In the genomic region with DNA sequence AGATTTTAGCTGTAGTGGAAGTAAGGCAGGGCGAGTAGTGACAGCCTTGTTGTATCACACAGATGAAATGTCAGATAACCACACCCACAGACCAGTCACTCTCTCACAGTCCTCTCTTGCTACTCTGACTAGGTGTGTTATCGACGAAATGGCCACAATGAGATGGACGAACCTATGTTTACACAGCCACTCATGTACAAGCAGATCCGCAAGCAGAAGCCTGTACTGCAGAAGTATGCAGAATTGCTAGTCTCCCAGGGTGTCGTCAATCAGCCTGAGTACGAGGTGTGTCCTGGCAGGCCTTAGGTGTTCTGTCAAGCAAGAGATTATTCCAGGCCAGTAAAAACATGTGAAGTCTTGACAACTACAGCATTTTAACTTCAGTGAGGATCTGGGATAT, we compare ENCODE assay signal across 25 mouse cellular contexts. TPM values are rescaled to one million over a fixed set of nuclear protein-coding genes. Genes with fewer than 3 reads are reported as not detected.
A peak's percentile ranks its signal among the peaks of the same experiment; 100 is the strongest.
DNase-seq lines count a peak whose midpoint lies in the region; ATAC-seq and TF ChIP-seq lines count a peak whose summit lies in the region.
"Had no signal": no experiment of that assay in that cellular context is flagged by ENCODE, and none has a peak within 500 bp of the region (broad histone marks: within the 10 kb centered on the region; RNA-seq: fewer than 3 reads in every experiment).

No protein-coding gene starts in this region.

- H3K4me2 ChIP-seq in stomach, embryonic 16.5 days (ENCODE audit: low read depth, low read length), result no peak overlapping the region
- H3K4me2 ChIP-seq in stomach, postnatal 0 days (replicated peaks; ENCODE audit: low read depth), result no peak overlapping the region
- H3K4me2 ChIP-seq: embryonic facial prominence, embryonic 15.5 days; heart, embryonic 13.5 days; hindbrain, embryonic 13.5 days had no signal

- H3K4me3 ChIP-seq in heart, embryonic 10.5 days, result no peak overlapping the region
- H3K4me3 ChIP-seq in stomach, embryonic 16.5 days (replicated peaks; ENCODE audit: low read length), result no peak overlapping the region
- no peak overlapping the region for H3K4me3 ChIP-seq in stomach, postnatal 0 days (ENCODE audit: low read depth, low read length)
- H3K4me3 ChIP-seq: embryonic facial prominence, embryonic 15.5 days; gastrocnemius, adult 2 months; heart, embryonic 13.5 days; hindbrain, embryonic 10.5 days; hindbrain, embryonic 13.5 days had no signal

- H3K4me1 ChIP-seq in heart, embryonic 10.5 days, result no peaks in the 10 kb centered on the region
- no peaks in the 10 kb centered on the region for H3K4me1 ChIP-seq in stomach, embryonic 16.5 days (ENCODE audit: control insufficient read depth, insufficient read depth, low read length)
- no peaks in the 10 kb centered on the region for H3K4me1 ChIP-seq in stomach, postnatal 0 days (replicated peaks; ENCODE audit: control insufficient read depth, insufficient read depth)
- H3K4me1 ChIP-seq: embryonic facial prominence, embryonic 15.5 days; heart, embryonic 13.5 days; hindbrain, embryonic 10.5 days; hindbrain, embryonic 13.5 days had no signal

- peak; percentile 58; the same call in 1 of the 2 replicates for ATAC-seq in stomach, embryonic 16.5 days (ENCODE audit: insufficient read depth, low FRiP score)
- peak; percentile 63; the same call in 1 of the 2 replicates for ATAC-seq in stomach, postnatal 0 days (ENCODE audit: low FRiP score, low TSS enrichment)
- ATAC-seq: CD4-positive, CD25-positive, alpha-beta regulatory T cell, adult 4 months; forebrain, embryonic 14.5 days; forebrain, postnatal 0 days; hindbrain, embryonic 16.5 days had no signal

- no peak overlapping the region for H3K9ac ChIP-seq in stomach, embryonic 16.5 days (ENCODE audit: low read length)
- no peak overlapping the region for H3K9ac ChIP-seq in stomach, postnatal 0 days (ENCODE audit: low read length)
- H3K9ac ChIP-seq: embryonic facial prominence, embryonic 15.5 days; forebrain, postnatal 0 days; heart, embryonic 13.5 days; hindbrain, embryonic 13.5 days had no signal

- H3K36me3 ChIP-seq in heart, embryonic 10.5 days, result peaks cover 96% of the 10 kb centered on the region
- H3K36me3 ChIP-seq in stomach, embryonic 16.5 days (ENCODE audit: control insufficient read depth, insufficient read depth, low read length), result peaks cover 49% of the 10 kb centered on the region
- H3K36me3 ChIP-seq in stomach, postnatal 0 days (ENCODE audit: control insufficient read depth, insufficient read depth, low read length), result peaks cover 61% of the 10 kb centered on the region

- H3K27ac ChIP-seq in heart, embryonic 10.5 days, result no peak overlapping the region
- no peak overlapping the region; the same call in 1 of the 2 replicates for H3K27ac ChIP-seq in stomach, embryonic 16.5 days (ENCODE audit: low read length)
- H3K27ac ChIP-seq in stomach, postnatal 0 days (replicated peaks), result peak overlapping the region; percentile 73
- H3K27ac ChIP-seq: embryonic facial prominence, embryonic 15.5 days; gastrocnemius, adult 2 months; heart, embryonic 13.5 days; hindbrain, embryonic 10.5 days; hindbrain, embryonic 13.5 days had no signal

- H3K9me3 ChIP-seq in heart, embryonic 10.5 days, result no peaks in the 10 kb centered on the region
- no peaks in the 10 kb centered on the region for H3K9me3 ChIP-seq in stomach, embryonic 16.5 days (replicated peaks; ENCODE audit: control insufficient read depth, low read length)
- no peaks in the 10 kb centered on the region for H3K9me3 ChIP-seq in stomach, postnatal 0 days (ENCODE audit: control insufficient read depth, low read length)
- H3K9me3 ChIP-seq: embryonic facial prominence, embryonic 15.5 days; heart, embryonic 13.5 days; hindbrain, embryonic 10.5 days; hindbrain, embryonic 13.5 days had no signal

- no peak for TF ChIP-seq EP300 in stomach, postnatal 0 days (optimal IDR thresholded peaks at IDR 0.05)

- TF ChIP-seq CTCF in stomach, postnatal 0 days (IDR thresholded peaks at IDR 0.05; ENCODE audit: low read depth), result no peak

- no peaks in the 10 kb centered on the region for H3K27me3 ChIP-seq in heart, embryonic 10.5 days (ENCODE audit: insufficient read depth, poor library complexity, severe bottlenecking)
- H3K27me3 ChIP-seq in stomach, embryonic 16.5 days (ENCODE audit: control insufficient read depth, insufficient read depth, low read length), result no peaks in the 10 kb centered on the region
- no peaks in the 10 kb centered on the region for H3K27me3 ChIP-seq in stomach, postnatal 0 days (ENCODE audit: control insufficient read depth, insufficient read depth, low read length)
- H3K27me3 ChIP-seq: embryonic facial prominence, embryonic 15.5 days; heart, embryonic 13.5 days; hindbrain, embryonic 13.5 days had no signal

- intact Hi-C loops in heart, postnatal 36 days (cut with DNase I), result no loop called here

- DNase-seq in heart, embryonic 10.5 days (ENCODE audit: low spot score), result peak; percentile 31
- no peak for DNase-seq in heart, postnatal 36 days
- DNase-seq in urinary bladder, adult 18-20 months (ENCODE audit: low spot score in 2 of 2), result peak; percentile 26 to 60
- DNase-seq in urinary bladder, postnatal 4 days (ENCODE audit: low spot score in 2 of 2), result no peak
- DNase-seq in stomach, postnatal 0 days (ENCODE audit: low spot score), result peak; percentile 11
- DNase-seq: adrenal gland, adult 2 months; adrenal gland, postnatal 14 days; cerebellum, adult 11 months; cerebellum, adult 8-10 months; cerebellum, postnatal 10 days; cerebellum, postnatal 36 days; embryo, embryonic 11 days; forebrain, postnatal 0 days; gastrocnemius, adult 2 months; gastrocnemius, postnatal 14 days; heart, adult 18-20 months; heart, postnatal 14 days had no signal

- WGBS in heart, embryonic 10.5 days, result 92% methylated on average over 7 of the region's 7 CpGs
- 72% methylated on average over 7 of the region's 7 CpGs for WGBS in stomach, embryonic 16.5 days
- WGBS in stomach, postnatal 0 days, result 60% methylated on average over 7 of the region's 7 CpGs

RNA-seq across cellular contexts. Expression of gene Zmiz2, which starts 41.9 kb away (rescaled TPM):
- polyA plus RNA-seq in heart, embryonic 10.5 days (2016; fragmentation: Nextera tagmentation; extraction: Ambion mirVana), result 8.1 and 10.2 TPM in 2 replicates
- 10 to 100 TPM; 35.0 to 39.5 TPM for total RNA-seq in heart, postnatal 36 days (2021)
- polyA plus RNA-seq in stomach, embryonic 16.5 days (2015; fragmentation: Nextera tagmentation; extraction: Ambion mirVana), result 9.8 and 10.2 TPM in 2 replicates
- 7.1 and 8.7 TPM in 2 replicates for polyA plus RNA-seq in stomach, postnatal 0 days (2015; fragmentation: Nextera tagmentation; extraction: Ambion mirVana)

RNA-seq across cellular contexts. Expression of gene Ogdh, which starts 55.5 kb away (rescaled TPM):
- 187 and 299 TPM in 2 replicates for polyA plus RNA-seq in heart, embryonic 10.5 days (2016; fragmentation: Nextera tagmentation; extraction: Ambion mirVana)
- total RNA-seq in heart, postnatal 36 days (2021), result 1,000 to 10,000 TPM; 1,707 to 1,741 TPM
- polyA plus RNA-seq in stomach, embryonic 16.5 days (2015; fragmentation: Nextera tagmentation; extraction: Ambion mirVana), result 134 and 137 TPM in 2 replicates
- 82.3 and 99.8 TPM in 2 replicates for polyA plus RNA-seq in stomach, postnatal 0 days (2015; fragmentation: Nextera tagmentation; extraction: Ambion mirVana)

Comparison
In these comparisons a context has a peak if more than half of its experiments do, and no peak if none do; other contexts are left out.
1. DNase-seq: peak in heart, embryonic 10.5 days (single experiment), urinary bladder, adult 18-20 months (2 of 2) and stomach, postnatal 0 days (single experiment); none in heart, postnatal 36 days (0 of 2) and urinary bladder, postnatal 4 days (0 of 2).